Comparison of ENCODE assay signal across 8 mouse cellular contexts in the genomic region with DNA sequence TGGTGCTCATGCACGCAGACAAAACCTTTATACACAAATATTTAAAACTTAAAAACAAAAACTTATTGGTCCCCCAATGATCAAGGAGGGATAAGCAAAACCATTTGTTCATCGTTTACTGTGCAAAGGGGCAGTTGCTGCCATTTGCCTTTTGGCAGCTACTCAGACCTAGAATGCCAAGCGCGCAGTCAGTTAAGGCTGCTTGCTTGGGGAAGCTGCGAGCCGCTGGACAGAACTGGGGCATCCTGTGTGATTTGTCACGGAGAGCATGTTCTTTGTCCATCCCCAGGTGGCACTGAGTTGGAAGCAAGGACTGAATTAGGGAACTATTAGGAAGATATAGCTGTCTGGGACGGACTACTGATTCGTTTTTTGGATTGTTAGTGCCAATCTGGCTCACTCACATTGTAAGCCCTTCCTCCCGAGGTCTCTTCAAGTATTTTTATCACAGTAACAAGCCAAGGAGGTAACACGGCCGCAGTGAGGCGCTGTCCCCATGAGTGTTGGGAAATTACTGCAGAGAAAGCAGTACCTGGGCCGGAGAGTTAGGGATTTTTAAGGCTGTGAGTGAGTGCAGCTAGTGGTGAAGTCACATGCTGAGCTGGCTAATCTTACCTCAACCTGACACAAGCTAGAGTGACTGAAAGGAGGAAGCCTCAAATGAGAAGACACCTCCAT. TPM values are rescaled to one million over a fixed set of nuclear protein-coding genes. Genes with fewer than 3 reads are reported as not detected.
DNase-seq lines count a peak whose midpoint lies in the region; ATAC-seq and TF ChIP-seq lines count a peak whose summit lies in the region.

No protein-coding gene starts in this region.

- H3K36me3 ChIP-seq in kidney, embryonic 14.5 days (ENCODE audit: control insufficient read depth, insufficient read depth, low read length): peaks cover 2% of the 10 kb centered on the region; the same call in 1 of the 2 replicates
- peaks cover 7% of the 10 kb centered on the region; the same call in 1 of the 2 replicates for H3K36me3 ChIP-seq in midbrain, embryonic 13.5 days

- no peaks in the 10 kb centered on the region for H3K9me3 ChIP-seq in kidney, embryonic 14.5 days (ENCODE audit: control insufficient read depth, low read length)
- H3K9me3 ChIP-seq in midbrain, embryonic 13.5 days: no peaks in the 10 kb centered on the region

- H3K27me3 ChIP-seq in kidney, embryonic 14.5 days (ENCODE audit: control insufficient read depth, insufficient read depth, low read length): no peaks in the 10 kb centered on the region
- 0 out of 2 replicates have a peak, but pooled peaks cover 4% of the 10 kb centered on the region for H3K27me3 ChIP-seq in midbrain, embryonic 13.5 days

- peak overlapping the region; percentile 71; the same call in 1 of the 2 replicates for H3K27ac ChIP-seq in kidney, embryonic 14.5 days (ENCODE audit: low read depth, low read length)
- no peak overlapping the region for H3K27ac ChIP-seq in embryonic fibroblast, embryonic 13.5 days (ENCODE audit: insufficient read depth, low read length)
- H3K27ac ChIP-seq in midbrain, embryonic 13.5 days: no peak overlapping the region

- peak; percentile 41; the same call in 1 of the 2 replicates for TF ChIP-seq POLR2A in embryonic fibroblast, embryonic 13.5 days (IDR thresholded peaks at IDR 0.05; ENCODE audit: low read depth, low read length)

- H3K4me3 ChIP-seq in kidney, embryonic 14.5 days (ENCODE audit: low read length): peak overlapping the region; percentile 56
- H3K4me3 ChIP-seq in embryonic fibroblast, embryonic 13.5 days (ENCODE audit: insufficient read depth, low read length): peak overlapping the region; percentile 60
- peak overlapping the region; percentile 68 for H3K4me3 ChIP-seq in midbrain, embryonic 13.5 days (replicated peaks)

- no peak for DNase-seq in kidney, adult 18-20 months
- DNase-seq in NIH3T3 (ENCODE audit: low read depth): peak; percentile 59
- DNase-seq in kidney, postnatal 10 days: peak; percentile 34
- DNase-seq in spleen, postnatal 36 days (ENCODE audit: low spot score in 2 of 2): no peak
- no peak for DNase-seq in gastrocnemius, postnatal 25 days

- peaks cover 5% of the 10 kb centered on the region for H3K4me1 ChIP-seq in kidney, embryonic 14.5 days (ENCODE audit: control insufficient read depth, insufficient read depth, low read length)
- H3K4me1 ChIP-seq in embryonic fibroblast, embryonic 13.5 days (ENCODE audit: control insufficient read depth, insufficient read depth, low read length): no peaks in the 10 kb centered on the region
- H3K4me1 ChIP-seq in midbrain, embryonic 13.5 days (replicated peaks): peaks cover 11% of the 10 kb centered on the region

- ATAC-seq in kidney, embryonic 14.5 days (ENCODE audit: low FRiP score, low TSS enrichment): no peak; the same call in 1 of the 2 replicates
- no peak for ATAC-seq in midbrain, embryonic 13.5 days

- peak overlapping the region; percentile 79 for H3K4me2 ChIP-seq in kidney, embryonic 14.5 days (replicated peaks; ENCODE audit: low read depth, low read length)
- peak overlapping the region; percentile 68 for H3K4me2 ChIP-seq in midbrain, embryonic 13.5 days (replicated peaks)

- H3K9ac ChIP-seq in kidney, embryonic 14.5 days (ENCODE audit: low read depth, low read length): peak overlapping the region; percentile 66
- peak overlapping the region; percentile 88; the same call in 1 of the 2 replicates for H3K9ac ChIP-seq in midbrain, embryonic 13.5 days (replicated peaks)

- 29% methylated on average over 14 of the region's 14 CpGs for WGBS in kidney, embryonic 14.5 days
- WGBS in midbrain, embryonic 13.5 days: 42% methylated on average over 14 of the region's 14 CpGs

- peak; percentile 50; the same call in 1 of the 2 replicates for TF ChIP-seq CTCF in embryonic fibroblast, embryonic 13.5 days (IDR thresholded peaks at IDR 0.05; ENCODE audit: borderline replicate concordance, insufficient read depth, low read length)

RNA-seq across cellular contexts. Expression of gene Tbc1d7, which starts 0.9 kb away (rescaled TPM):
- polyA plus RNA-seq in kidney, embryonic 14.5 days (2014; fragmentation: Nextera tagmentation; extraction: Ambion mirVana): 61.1 and 64.8 TPM in 2 replicates
- 26.3 and 26.8 TPM in 2 replicates for polyA plus RNA-seq in embryonic fibroblast, embryonic 13.5 days (2011; ENCODE audit: insufficient read length, low read depth, missing spikeins)
- 87.6 and 101 TPM in 2 replicates for polyA plus RNA-seq in midbrain, embryonic 13.5 days (2015; fragmentation: Nextera tagmentation; extraction: Ambion mirVana)
- 10 to 100 TPM; 21.2 to 25.8 TPM for total RNA-seq in gastrocnemius, postnatal 25 days (2021)

Comparison
In these comparisons a context has a peak if more than half of its experiments do, and no peak if none do; other contexts are left out.
1. DNase-seq: peak in NIH3T3 (single experiment) and kidney, postnatal 10 days (single experiment); none in kidney, adult 18-20 months (single experiment), spleen, postnatal 36 days (0 of 2) and gastrocnemius, postnatal 25 days (single experiment).
2. Peak in every context shown above with its lines, with median percentiles within 50 percentile points of each other: H3K4me3 ChIP-seq.